Mouse (Mus musculus): ENCODE results near the gene Sox13.

DNA sequence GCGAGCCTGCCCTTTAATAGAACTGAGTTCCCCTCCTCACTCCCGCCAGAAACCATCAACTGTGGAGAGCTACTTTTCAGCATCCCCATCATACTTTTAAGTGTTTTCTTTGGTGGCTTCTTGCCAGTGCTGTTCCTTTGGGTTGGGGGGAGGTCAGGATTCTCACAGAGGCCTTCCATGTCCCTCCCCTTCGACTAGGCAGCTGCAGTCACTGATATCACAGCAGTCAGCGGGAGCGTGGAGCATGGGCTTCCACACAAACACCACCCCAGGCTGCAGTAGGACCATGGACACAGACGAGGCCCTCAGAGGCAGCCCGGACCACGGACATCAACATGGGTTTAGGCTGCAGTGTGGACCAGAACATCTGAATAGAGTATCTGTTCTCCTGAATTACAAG lies 20.1 kb upstream of the Sox13 start:
- TF ChIP-seq CTCF (conservative IDR thresholded peaks at IDR 0.05 in 1 of 2, IDR thresholded peaks at IDR 0.05 in 1 of 2; ENCODE audit: low read depth in 2 of 2, low read length in 2 of 2) (no peak), BHLHE40 (IDR thresholded peaks at IDR 0.05; ENCODE audit: low read depth, low read length) (no peak), MEF2A (IDR thresholded peaks at IDR 0.05; ENCODE audit: borderline replicate concordance, low read depth, low read length) (no peak), ELF1 (IDR thresholded peaks at IDR 0.05; ENCODE audit: low read depth, low read length) (no peak), MAFK (IDR thresholded peaks at IDR 0.05; ENCODE audit: insufficient replicate concordance, low read length) (no peak)

Data from CH12.LX (cell line).